Mouse (Mus musculus): ENCODE data around the gene Erbb3.

DNA sequence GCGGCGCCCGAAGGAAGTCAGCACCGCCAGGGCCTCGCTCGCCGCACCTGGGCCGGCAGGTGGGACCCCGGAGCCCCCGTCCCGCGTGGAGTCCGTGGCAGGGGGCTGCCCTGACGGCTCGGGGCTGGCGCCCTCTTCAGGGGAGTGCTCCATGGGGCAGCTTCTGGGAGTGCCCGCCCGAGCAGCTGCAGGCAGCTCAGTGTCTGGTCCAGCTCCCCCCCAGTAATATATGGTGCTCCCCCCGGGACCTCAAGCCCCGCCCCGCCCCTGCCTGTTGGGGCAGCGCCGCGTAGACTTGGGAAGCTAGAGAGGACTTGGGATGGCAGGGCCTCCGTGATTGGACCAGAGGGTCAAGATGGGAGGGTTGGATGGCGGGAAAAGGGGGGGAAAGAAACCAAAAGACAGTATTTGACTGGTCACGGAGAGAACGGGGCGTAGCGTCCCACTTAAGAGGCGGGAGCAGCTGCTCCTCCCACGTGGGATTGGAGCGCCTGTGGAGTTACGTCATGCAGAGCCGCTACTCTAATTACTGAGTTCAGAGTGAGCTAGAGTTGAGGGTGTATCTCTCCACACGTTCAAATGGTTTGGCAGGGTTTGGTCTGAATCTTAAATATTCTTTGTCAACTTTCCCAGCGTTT lies 63.7 kb downstream of the Erbb3 start, which contains the start of gene Esyt1:
- peak; percentile 22 for TF ChIP-seq CTCF (IDR thresholded peaks at IDR 0.05; ENCODE audit: low read depth, low read length)
- TF ChIP-seq POLR2A (IDR thresholded peaks at IDR 0.05; ENCODE audit: insufficient read depth, low read length) = no peak
- no peak for TF ChIP-seq EP300 (IDR thresholded peaks at IDR 0.05; ENCODE audit: insufficient read depth, low read depth, low read length)

All from ES-Bruce4 (cell line).